Mouse (Mus musculus): ENCODE data around the gene Gm7029.
"Not testable (repeated sequence)": the region's sequence is repeated elsewhere in the genome, so short reads cannot be mapped to it uniquely, and the experiment has no call there.

Gm7029 gene

GRCm38 (mm10) chr17:33873537-33873936 lies at the start of gene Gm7029:
Gene Gm7029 (plus strand): TSS chr17:33873837.
- not testable (repeated sequence) for DNase-seq

- DNase-seq, result peak; percentile 98
Observed at GRCm38 (mm10) chr17:33824084-33824996, 49.3 kb upstream of the Gm7029 start, which contains the start of the genes Rps28 and Ndufa7. Gene Rps28 (minus strand): TSS chr17:33824562. Gene Ndufa7 (plus strand): TSS chr17:33824572.

- not testable (repeated sequence) for DNase-seq
Observed at GRCm38 (mm10) chr17:33824997-33825330, 48.7 kb upstream of the Gm7029 start.

GRCm38 (mm10) chr17:33825462-33825861 lies 48.2 kb upstream of the Gm7029 start:
- DNase-seq, result no peak

- peak; percentile 84 for DNase-seq
Observed at GRCm38 (mm10) chr17:33826850-33827249, 46.8 kb upstream of the Gm7029 start.

- DNase-seq, result peak; percentile 82
Observed at GRCm38 (mm10) chr17:33828892-33829291, 44.7 kb upstream of the Gm7029 start.

GRCm38 (mm10) chr17:33829561-33829960 lies 44.1 kb upstream of the Gm7029 start:
- no peak for DNase-seq

- peak; percentile 94 for DNase-seq
Observed at GRCm38 (mm10) chr17:33842966-33843795, 30.5 kb upstream of the Gm7029 start, which contains the start of gene Cd320. Gene Cd320 (plus strand): TSS chr17:33843091.

GRCm38 (mm10) chr17:33844196-33844595 lies 29.4 kb upstream of the Gm7029 start:
- DNase-seq, result no peak

GRCm38 (mm10) chr17:33848139-33848538 lies 25.5 kb upstream of the Gm7029 start:
- DNase-seq, result no peak

- no peak for DNase-seq
Observed at GRCm38 (mm10) chr17:33851331-33851730, 22.3 kb upstream of the Gm7029 start.

- no peak for DNase-seq
Observed at GRCm38 (mm10) chr17:33857816-33858215, 15.8 kb upstream of the Gm7029 start.

GRCm38 (mm10) chr17:33865330-33866030 lies 8.2 kb upstream of the Gm7029 start:
- peak; percentile 61 for DNase-seq

- no peak for DNase-seq
Observed at GRCm38 (mm10) chr17:33874411-33874810, 774 bp downstream of the Gm7029 start.

- DNase-seq, result peak; percentile 47
Observed at GRCm38 (mm10) chr17:33875797-33876196, 2.2 kb downstream of the Gm7029 start.

GRCm38 (mm10) chr17:33884320-33884719 lies 10.7 kb downstream of the Gm7029 start:
- DNase-seq, result not testable (repeated sequence)

GRCm38 (mm10) chr17:33887802-33888201 lies 14.2 kb downstream of the Gm7029 start:
- not testable (repeated sequence) for DNase-seq

- not testable (repeated sequence) for DNase-seq
Observed at GRCm38 (mm10) chr17:33888230-33888629, 14.6 kb downstream of the Gm7029 start.

- not testable (repeated sequence) for DNase-seq
Observed at GRCm38 (mm10) chr17:33889941-33890532, 16.4 kb downstream of the Gm7029 start.

GRCm38 (mm10) chr17:33890533-33891059 lies 17.0 kb downstream of the Gm7029 start, which contains the start of gene Kifc1:
Gene Kifc1 (minus strand): TSS chr17:33890661.
- DNase-seq, result peak; percentile 100

- DNase-seq, result no peak
Observed at GRCm38 (mm10) chr17:33891357-33891756, 17.7 kb downstream of the Gm7029 start.

GRCm38 (mm10) chr17:33891892-33892291 lies 18.3 kb downstream of the Gm7029 start:
- DNase-seq, result not testable (repeated sequence)
